Mouse (Mus musculus): ENCODE results near the gene Sash1. TPM values are rescaled to one million over a fixed set of nuclear protein-coding genes. Genes with fewer than 3 reads are reported as not detected.

The Sash1 gene
- polyA plus RNA-seq, 1 experiment from 2014 or later: 4.8 TPM

GRCm38 (mm10) chr10:8926906-8927305 lies 41.0 kb upstream of the Sash1 start:
- WGBS: 95% methylated on average over 3 of the region's 3 CpGs

GRCm38 (mm10) chr10:8926295-8926694 lies 40.4 kb upstream of the Sash1 start:
- H3K9ac ChIP-seq (replicated peaks; ENCODE audit: low read length): no peak overlapping the region
- no peaks in the 10 kb centered on the region for H3K36me3 ChIP-seq (ENCODE audit: control insufficient read depth, insufficient read depth, low read length)
- DNase-seq (no peak), ATAC-seq (ENCODE audit: low FRiP score, low TSS enrichment) (no peak)
- no peak overlapping the region for H3K27ac ChIP-seq (replicated peaks; ENCODE audit: low read depth, low read length)
- H3K9me3 ChIP-seq (ENCODE audit: control insufficient read depth, low read length): no peaks in the 10 kb centered on the region
- peaks cover 11% of the 10 kb centered on the region for H3K4me1 ChIP-seq (ENCODE audit: control insufficient read depth, insufficient read depth, low read length)
- no peaks in the 10 kb centered on the region for H3K27me3 ChIP-seq (ENCODE audit: control insufficient read depth, insufficient read depth, low read length)
- WGBS: 95% methylated on average over 3 of the region's 3 CpGs
- H3K4me3 ChIP-seq (replicated peaks; ENCODE audit: low read depth, low read length): no peak overlapping the region
- no peak overlapping the region for H3K4me2 ChIP-seq (ENCODE audit: low read length)

More at GRCm38 (mm10) chr10:8926906-8927305, 41.0 kb upstream of the Sash1 start:
- ATAC-seq (ENCODE audit: low FRiP score, low TSS enrichment) (no peak), DNase-seq (no peak)
- H3K9ac ChIP-seq (replicated peaks; ENCODE audit: low read length): no peak overlapping the region
- H3K27ac ChIP-seq (replicated peaks; ENCODE audit: low read depth, low read length): no peak overlapping the region
- H3K4me3 ChIP-seq (replicated peaks; ENCODE audit: low read depth, low read length): no peak overlapping the region
- H3K4me1 ChIP-seq (ENCODE audit: control insufficient read depth, insufficient read depth, low read length): peaks cover 5% of the 10 kb centered on the region; the same call in 1 of the 2 replicates
- H3K36me3 ChIP-seq (ENCODE audit: control insufficient read depth, insufficient read depth, low read length): no peaks in the 10 kb centered on the region
- no peaks in the 10 kb centered on the region for H3K9me3 ChIP-seq (ENCODE audit: control insufficient read depth, low read length)
- H3K27me3 ChIP-seq (ENCODE audit: control insufficient read depth, insufficient read depth, low read length): no peaks in the 10 kb centered on the region
- H3K4me2 ChIP-seq (ENCODE audit: low read length): no peak overlapping the region

GRCm38 (mm10) chr10:8925299-8925698 lies 39.4 kb upstream of the Sash1 start:
- ATAC-seq (ENCODE audit: low FRiP score, low TSS enrichment): no peak
- H3K36me3 ChIP-seq (ENCODE audit: control insufficient read depth, insufficient read depth, low read length): no peaks in the 10 kb centered on the region
- H3K9me3 ChIP-seq (ENCODE audit: control insufficient read depth, low read length): no peaks in the 10 kb centered on the region
- H3K27me3 ChIP-seq (ENCODE audit: control insufficient read depth, insufficient read depth, low read length): no peaks in the 10 kb centered on the region
- no peak overlapping the region for H3K4me2 ChIP-seq (ENCODE audit: low read length)
- H3K27ac ChIP-seq (replicated peaks; ENCODE audit: low read depth, low read length): no peak overlapping the region
- no peak for DNase-seq
- WGBS: 75% methylated on average over 5 of the region's 5 CpGs
- no peak overlapping the region for H3K9ac ChIP-seq (replicated peaks; ENCODE audit: low read length)
- H3K4me3 ChIP-seq (replicated peaks; ENCODE audit: low read depth, low read length): no peak overlapping the region
- peaks cover 14% of the 10 kb centered on the region for H3K4me1 ChIP-seq (ENCODE audit: control insufficient read depth, insufficient read depth, low read length)

GRCm38 (mm10) chr10:8921098-8921693 lies 35.3 kb upstream of the Sash1 start:
- 16% methylated on average over 11 of the region's 11 CpGs for WGBS
- Histone ChIP-seq H3K27ac (replicated peaks; ENCODE audit: low read depth, low read length) (peak overlapping the region; percentile 55), H3K36me3 (ENCODE audit: control insufficient read depth, insufficient read depth, low read length) (no peaks in the 10 kb centered on the region), H3K9me3 (ENCODE audit: control insufficient read depth, low read length) (no peaks in the 10 kb centered on the region), H3K4me2 (ENCODE audit: low read length) (peak overlapping the region; percentile 8; the same call in 1 of the 2 replicates), H3K4me3 (replicated peaks; ENCODE audit: low read depth, low read length) (no peak overlapping the region), H3K27me3 (ENCODE audit: control insufficient read depth, insufficient read depth, low read length) (no peaks in the 10 kb centered on the region), H3K4me1 (ENCODE audit: control insufficient read depth, insufficient read depth, low read length) (peaks cover 9% of the 10 kb centered on the region), H3K9ac (replicated peaks; ENCODE audit: low read length) (no peak overlapping the region)
- peak; percentile 75 for DNase-seq
- ATAC-seq (ENCODE audit: low FRiP score, low TSS enrichment): peak; percentile 62

GRCm38 (mm10) chr10:8917798-8918197 lies 31.9 kb upstream of the Sash1 start:
- Histone ChIP-seq H3K9me3 (ENCODE audit: control insufficient read depth, low read length) (no peaks in the 10 kb centered on the region), H3K27ac (replicated peaks; ENCODE audit: low read depth, low read length) (no peak overlapping the region), H3K4me2 (ENCODE audit: low read length) (no peak overlapping the region), H3K36me3 (ENCODE audit: control insufficient read depth, insufficient read depth, low read length) (no peaks in the 10 kb centered on the region), H3K4me3 (replicated peaks; ENCODE audit: low read depth, low read length) (no peak overlapping the region), H3K27me3 (ENCODE audit: control insufficient read depth, insufficient read depth, low read length) (no peaks in the 10 kb centered on the region), H3K4me1 (ENCODE audit: control insufficient read depth, insufficient read depth, low read length) (peaks cover 9% of the 10 kb centered on the region), H3K9ac (replicated peaks; ENCODE audit: low read length) (no peak overlapping the region)
- 85% methylated on average over 2 of the region's 2 CpGs for WGBS
- no peak for DNase-seq
- no peak for ATAC-seq (ENCODE audit: low FRiP score, low TSS enrichment)

GRCm38 (mm10) chr10:8917350-8917749 lies 31.5 kb upstream of the Sash1 start:
- WGBS: 95% methylated on average over 4 of the region's 4 CpGs
- H3K27ac ChIP-seq (replicated peaks; ENCODE audit: low read depth, low read length): no peak overlapping the region
- ATAC-seq (ENCODE audit: low FRiP score, low TSS enrichment): no peak
- no peaks in the 10 kb centered on the region for H3K27me3 ChIP-seq (ENCODE audit: control insufficient read depth, insufficient read depth, low read length)
- no peak overlapping the region for H3K4me3 ChIP-seq (replicated peaks; ENCODE audit: low read depth, low read length)
- H3K4me1 ChIP-seq (ENCODE audit: control insufficient read depth, insufficient read depth, low read length): peaks cover 9% of the 10 kb centered on the region
- H3K36me3 ChIP-seq (ENCODE audit: control insufficient read depth, insufficient read depth, low read length): no peaks in the 10 kb centered on the region
- H3K9me3 ChIP-seq (ENCODE audit: control insufficient read depth, low read length): no peaks in the 10 kb centered on the region
- no peak overlapping the region for H3K4me2 ChIP-seq (ENCODE audit: low read length)
- no peak for DNase-seq
- no peak overlapping the region for H3K9ac ChIP-seq (replicated peaks; ENCODE audit: low read length)

- ATAC-seq (ENCODE audit: low FRiP score, low TSS enrichment) (no peak), DNase-seq (no peak)
- no peaks in the 10 kb centered on the region for H3K9me3 ChIP-seq (ENCODE audit: control insufficient read depth, low read length)
- H3K4me3 ChIP-seq (replicated peaks; ENCODE audit: low read depth, low read length): no peak overlapping the region
- no peak overlapping the region for H3K4me2 ChIP-seq (ENCODE audit: low read length)
- WGBS: 84% methylated on average over 5 of the region's 5 CpGs
- no peak overlapping the region for H3K27ac ChIP-seq (replicated peaks; ENCODE audit: low read depth, low read length)
- H3K9ac ChIP-seq (replicated peaks; ENCODE audit: low read length): no peak overlapping the region
- H3K4me1 ChIP-seq (ENCODE audit: control insufficient read depth, insufficient read depth, low read length): no peaks in the 10 kb centered on the region
- H3K27me3 ChIP-seq (ENCODE audit: control insufficient read depth, insufficient read depth, low read length): no peaks in the 10 kb centered on the region
- no peaks in the 10 kb centered on the region for H3K36me3 ChIP-seq (ENCODE audit: control insufficient read depth, insufficient read depth, low read length)
These were observed 29.9 kb upstream of the Sash1 start for GRCm38 (mm10) chr10:8915755-8916154.

GRCm38 (mm10) chr10:8913904-8914303 lies 28.0 kb upstream of the Sash1 start:
- H3K27me3 ChIP-seq (ENCODE audit: control insufficient read depth, insufficient read depth, low read length): no peaks in the 10 kb centered on the region
- DNase-seq: no peak

GRCm38 (mm10) chr10:8912706-8913275 lies 26.9 kb upstream of the Sash1 start:
- Histone ChIP-seq H3K27me3 (ENCODE audit: control insufficient read depth, insufficient read depth, low read length) (no peaks in the 10 kb centered on the region), H3K9me3 (ENCODE audit: control insufficient read depth, low read length) (no peaks in the 10 kb centered on the region), H3K9ac (replicated peaks; ENCODE audit: low read length) (no peak overlapping the region), H3K27ac (replicated peaks; ENCODE audit: low read depth, low read length) (no peak overlapping the region), H3K4me2 (ENCODE audit: low read length) (no peak overlapping the region), H3K36me3 (ENCODE audit: control insufficient read depth, insufficient read depth, low read length) (no peaks in the 10 kb centered on the region), H3K4me3 (replicated peaks; ENCODE audit: low read depth, low read length) (no peak overlapping the region), H3K4me1 (ENCODE audit: control insufficient read depth, insufficient read depth, low read length) (no peaks in the 10 kb centered on the region)
- DNase-seq (no peak), ATAC-seq (ENCODE audit: low FRiP score, low TSS enrichment) (no peak)
- WGBS: 84% methylated on average over 5 of the region's 5 CpGs

More at GRCm38 (mm10) chr10:8913904-8914303, 28.0 kb upstream of the Sash1 start:
- Histone ChIP-seq H3K4me2 (ENCODE audit: low read length) (no peak overlapping the region), H3K4me1 (ENCODE audit: control insufficient read depth, insufficient read depth, low read length) (no peaks in the 10 kb centered on the region), H3K36me3 (ENCODE audit: control insufficient read depth, insufficient read depth, low read length) (no peaks in the 10 kb centered on the region), H3K9ac (replicated peaks; ENCODE audit: low read length) (no peak overlapping the region), H3K9me3 (ENCODE audit: control insufficient read depth, low read length) (no peaks in the 10 kb centered on the region), H3K4me3 (replicated peaks; ENCODE audit: low read depth, low read length) (no peak overlapping the region), H3K27ac (replicated peaks; ENCODE audit: low read depth, low read length) (no peak overlapping the region)
- ATAC-seq (ENCODE audit: low FRiP score, low TSS enrichment): no peak
- WGBS: 81% methylated on average over 4 of the region's 4 CpGs
